Mouse (Mus musculus): ENCODE measurements around the gene Gm15128. TPM values are rescaled to one million over a fixed set of nuclear protein-coding genes. Genes with fewer than 3 reads are reported as not detected.
"Not testable (repeated sequence)": the region's sequence is repeated elsewhere in the genome, so short reads cannot be mapped to it uniquely, and the experiment has no call there.

Gm15128 gene
- polyA plus RNA-seq (2015; fragmentation: Nextera tagmentation; extraction: Ambion mirVana) = not detected in 2 replicates

DNA sequence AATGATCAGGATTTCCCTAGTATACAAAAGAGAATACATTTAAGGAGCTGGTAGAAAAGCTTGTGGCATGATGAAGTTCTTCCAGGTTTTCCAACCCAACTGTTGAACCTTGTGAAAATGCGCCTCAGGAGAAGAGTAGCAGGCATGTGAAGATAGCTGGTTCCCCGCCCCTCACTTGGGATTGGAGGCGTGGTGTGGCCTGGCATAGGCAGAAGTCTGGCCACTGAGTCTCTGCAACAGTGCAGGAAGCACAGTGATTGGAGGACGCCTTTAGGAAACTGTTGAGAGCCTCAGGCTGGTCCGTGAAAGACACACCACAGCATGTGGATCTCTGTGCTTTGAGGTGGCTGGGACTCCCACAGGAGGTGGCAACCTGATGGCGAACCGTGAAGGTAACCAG, at the start of gene Gm15128:
Gm15128 (plus strand) TSS at position 301 of the 400 bp plus-strand sequence.
- not testable (repeated sequence) for H3K4me1 ChIP-seq (replicated peaks; ENCODE audit: control insufficient read depth, insufficient read depth, low read length); H3K9me3 ChIP-seq (ENCODE audit: control insufficient read depth, low read length); H3K9ac ChIP-seq (replicated peaks; ENCODE audit: low read depth, low read length); H3K4me2 ChIP-seq (ENCODE audit: low read length); H3K27ac ChIP-seq (ENCODE audit: low read length); H3K27me3 ChIP-seq (replicated peaks; ENCODE audit: control insufficient read depth, insufficient read depth, low read length); ATAC-seq; H3K4me3 ChIP-seq (replicated peaks; ENCODE audit: low read length); H3K36me3 ChIP-seq (ENCODE audit: control insufficient read depth, insufficient read depth)
- 78% methylated on average over 7 of the region's 7 CpGs for WGBS

Other genes with a start within 250 kb of the Gm15128 start
- gene Lrch2, start 211.9 kb upstream of the Gm15128 start, polyA plus RNA-seq (2015; fragmentation: Nextera tagmentation; extraction: Ambion mirVana) = 15.4 and 17.7 TPM in 2 replicates
- not detected in 2 replicates for gene Gm15080, start 227.0 kb downstream of the Gm15128 start, polyA plus RNA-seq (2015; fragmentation: Nextera tagmentation; extraction: Ambion mirVana)